Mouse (Mus musculus) megakaryocyte, embryonic 14.5 days (primary cell): ENCODE measurements around the gene Fam171a1. TPM values are rescaled to one million over a fixed set of nuclear protein-coding genes. Genes with fewer than 3 reads are reported as not detected.

Source experiments
- H3K27me3 ChIP-seq: replicated peaks from 2 replicates; pipeline ENCODE3; 2012; ENCODE audit warnings: inconsistent platforms
- H3K36me3 ChIP-seq: replicated peaks from 2 replicates; pipeline ENCODE3; 2012; ENCODE audit warnings: low read length, inconsistent platforms, mixed read lengths
- H3K4me1 ChIP-seq: 2 replicates; pipeline ENCODE4 v1.6.1; 2012; ENCODE audit warnings: inconsistent platforms
- H3K4me3 ChIP-seq: replicated peaks from 2 replicates; pipeline ENCODE3; 2012; ENCODE audit warnings: moderate library complexity, mild to moderate bottlenecking, inconsistent platforms
- H3K9me3 ChIP-seq: 2 replicates; pipeline ENCODE4 v1.6.1; 2012; ENCODE audit warnings: inconsistent platforms
- FLI1 ChIP-seq: IDR thresholded peaks from 2 replicates; pipeline ENCODE4 v1.6.1; 2012; ENCODE audit warnings: low read length, inconsistent platforms, mixed read lengths
- GATA1 ChIP-seq: IDR thresholded peaks from 3 replicates; pipeline ENCODE4 v1.6.1; 2012; ENCODE audit warnings: mixed read lengths, low read length, inconsistent platforms, borderline replicate concordance
- polyA plus RNA-seq: library from polyadenylated mRNA; stranded (reverse); fragments of >175 nt; gene quantifications from 2 replicates; pipeline ENCODE4 v1.2.3, GENCODE M21; 2012; ENCODE audit warnings: low replicate concordance; ENCODE audit not compliant: insufficient read depth

The Fam171a1 gene
- polyA plus RNA-seq, 1 experiment: 2.1 TPM

GRCm38 (mm10) chr2:3117855-3118202 lies 3.8 kb downstream of the Fam171a1 start:
- H3K4me3 ChIP-seq: peak overlapping the region; percentile 94
- TF ChIP-seq FLI1 (no peak), GATA1 (no peak)
- no peaks in the 10 kb centered on the region for H3K36me3 ChIP-seq

GRCm38 (mm10) chr2:3118203-3118941 lies 4.3 kb downstream of the Fam171a1 start:
- peaks cover 27% of the 10 kb centered on the region for H3K27me3 ChIP-seq
- H3K9me3 ChIP-seq: peaks cover 7% of the 10 kb centered on the region
- H3K36me3 ChIP-seq: no peaks in the 10 kb centered on the region
- H3K4me3 ChIP-seq: peak overlapping the region; percentile 94
- H3K4me1 ChIP-seq: peaks cover 26% of the 10 kb centered on the region
- TF ChIP-seq FLI1: no peak
- TF ChIP-seq GATA1: no peak

More at GRCm38 (mm10) chr2:3117855-3118202, 3.8 kb downstream of the Fam171a1 start:
- Histone ChIP-seq H3K27me3 (peaks cover 24% of the 10 kb centered on the region), H3K9me3 (peaks cover 7% of the 10 kb centered on the region), H3K4me1 (peaks cover 26% of the 10 kb centered on the region)

- H3K9me3 ChIP-seq: peaks cover 7% of the 10 kb centered on the region
- peak overlapping the region; percentile 94 for H3K4me3 ChIP-seq
- peaks cover 29% of the 10 kb centered on the region for H3K27me3 ChIP-seq
- peaks cover 26% of the 10 kb centered on the region for H3K4me1 ChIP-seq
- no peaks in the 10 kb centered on the region for H3K36me3 ChIP-seq
- TF ChIP-seq FLI1 (no peak), GATA1 (no peak)
These were observed 4.9 kb downstream of the Fam171a1 start for GRCm38 (mm10) chr2:3118969-3119368.

- peaks cover 26% of the 10 kb centered on the region for H3K4me1 ChIP-seq
- TF ChIP-seq FLI1 (no peak), GATA1 (no peak)
- no peaks in the 10 kb centered on the region for H3K36me3 ChIP-seq
- peak overlapping the region; percentile 94 for H3K4me3 ChIP-seq
- H3K9me3 ChIP-seq: peaks cover 7% of the 10 kb centered on the region
- peaks cover 29% of the 10 kb centered on the region for H3K27me3 ChIP-seq
These were observed 5.4 kb downstream of the Fam171a1 start for GRCm38 (mm10) chr2:3119371-3119935.

- H3K4me3 ChIP-seq: no peak overlapping the region
- no peaks in the 10 kb centered on the region for H3K9me3 ChIP-seq
- no peaks in the 10 kb centered on the region for H3K36me3 ChIP-seq
- TF ChIP-seq FLI1 (no peak), GATA1 (no peak)
- H3K27me3 ChIP-seq: peaks cover 16% of the 10 kb centered on the region
- peaks cover 26% of the 10 kb centered on the region for H3K4me1 ChIP-seq
These were observed 8.5 kb downstream of the Fam171a1 start for GRCm38 (mm10) chr2:3122571-3122970.

- Histone ChIP-seq H3K36me3 (no peaks in the 10 kb centered on the region), H3K9me3 (no peaks in the 10 kb centered on the region), H3K4me1 (peaks cover 3% of the 10 kb centered on the region; the same call in 1 of the 2 replicates), H3K4me3 (no peak overlapping the region), H3K27me3 (peaks cover 7% of the 10 kb centered on the region)
- TF ChIP-seq GATA1 (no peak), FLI1 (no peak)
These were observed 13.3 kb downstream of the Fam171a1 start for GRCm38 (mm10) chr2:3127256-3127883.

- Histone ChIP-seq H3K36me3 (no peaks in the 10 kb centered on the region), H3K4me1 (peaks cover 3% of the 10 kb centered on the region; the same call in 1 of the 2 replicates), H3K27me3 (peaks cover 5% of the 10 kb centered on the region), H3K9me3 (no peaks in the 10 kb centered on the region), H3K4me3 (no peak overlapping the region)
- TF ChIP-seq GATA1 (no peak), FLI1 (no peak)
These were observed 14.4 kb downstream of the Fam171a1 start for GRCm38 (mm10) chr2:3128344-3128871.

GRCm38 (mm10) chr2:3128910-3129309 lies 14.9 kb downstream of the Fam171a1 start:
- Histone ChIP-seq H3K9me3 (no peaks in the 10 kb centered on the region), H3K4me3 (no peak overlapping the region), H3K27me3 (peaks cover 3% of the 10 kb centered on the region), H3K36me3 (no peaks in the 10 kb centered on the region), H3K4me1 (peaks cover 3% of the 10 kb centered on the region; the same call in 1 of the 2 replicates)
- TF ChIP-seq FLI1: no peak
- no peak for TF ChIP-seq GATA1

GRCm38 (mm10) chr2:3132473-3132872 lies 18.4 kb downstream of the Fam171a1 start:
- no peaks in the 10 kb centered on the region for H3K36me3 ChIP-seq

More at GRCm38 (mm10) chr2:3132473-3132872, 18.4 kb downstream of the Fam171a1 start:
- Histone ChIP-seq H3K4me3 (no peak overlapping the region), H3K27me3 (peaks cover 3% of the 10 kb centered on the region), H3K9me3 (no peaks in the 10 kb centered on the region), H3K4me1 (peaks cover 3% of the 10 kb centered on the region; the same call in 1 of the 2 replicates)
- TF ChIP-seq GATA1: no peak
- no peak for TF ChIP-seq FLI1
